Mouse (Mus musculus): Measurements from ENCODE around the gene Rabggta.
"Not testable (repeated sequence)": the region's sequence is repeated elsewhere in the genome, so short reads cannot be mapped to it uniquely, and the experiment has no call there.

Rabggta gene

GRCm38 (mm10) chr14:55721700-55722437 is at the start of gene Rabggta:
Gene Rabggta (minus strand): TSS chr14:55722263.
- peak; percentile 87 for DNase-seq (ENCODE audit: low read depth)

GRCm38 (mm10) chr14:55769087-55769703 is 47.1 kb upstream of the Rabggta start:
- DNase-seq (ENCODE audit: low read depth), result no peak

- no peak for DNase-seq (ENCODE audit: low read depth)
Observed at GRCm38 (mm10) chr14:55768555-55768954, 46.5 kb upstream of the Rabggta start.

GRCm38 (mm10) chr14:55767519-55768414 is 45.7 kb upstream of the Rabggta start:
- no peak for DNase-seq (ENCODE audit: low read depth)

GRCm38 (mm10) chr14:55765696-55766095 is 43.6 kb upstream of the Rabggta start, which contains the start of gene Ltb4r1:
Gene Ltb4r1 (plus strand): TSS chr14:55765962.
- no peak for DNase-seq (ENCODE audit: low read depth)

GRCm38 (mm10) chr14:55763166-55763565 is 41.1 kb upstream of the Rabggta start:
- DNase-seq (ENCODE audit: low read depth), result no peak

- no peak for DNase-seq (ENCODE audit: low read depth)
Observed at GRCm38 (mm10) chr14:55762001-55762821, 40.1 kb upstream of the Rabggta start.

GRCm38 (mm10) chr14:55761163-55761562 is 39.1 kb upstream of the Rabggta start, which contains the start of gene Ltb4r2:
Gene Ltb4r2 (plus strand): TSS chr14:55761428.
- DNase-seq (ENCODE audit: low read depth), result no peak

GRCm38 (mm10) chr14:55760156-55760555 is 38.1 kb upstream of the Rabggta start:
- not testable (repeated sequence) for DNase-seq (ENCODE audit: low read depth)

- DNase-seq (ENCODE audit: low read depth), result no peak
Observed at GRCm38 (mm10) chr14:55758363-55758784, 36.3 kb upstream of the Rabggta start, which contains the start of gene Cideb. Gene Cideb (minus strand): TSS chr14:55758458.

- DNase-seq (ENCODE audit: low read depth), result no peak
Observed at GRCm38 (mm10) chr14:55757566-55757965, 35.5 kb upstream of the Rabggta start.

GRCm38 (mm10) chr14:55747051-55747847 is 25.2 kb upstream of the Rabggta start:
- DNase-seq (ENCODE audit: low read depth), result no peak

- no peak for DNase-seq (ENCODE audit: low read depth)
Observed at GRCm38 (mm10) chr14:55745861-55746237, 23.8 kb upstream of the Rabggta start.

- DNase-seq (ENCODE audit: low read depth), result peak; percentile 74
Observed at GRCm38 (mm10) chr14:55745180-55745860, 23.3 kb upstream of the Rabggta start, which contains the start of the genes Dhrs1 and Nop9. Gene Dhrs1 (minus strand): TSS chr14:55745690. Gene Nop9 (plus strand): TSS chr14:55745693.

GRCm38 (mm10) chr14:55743711-55744110 is 21.6 kb upstream of the Rabggta start:
- peak; percentile 85 for DNase-seq (ENCODE audit: low read depth)

GRCm38 (mm10) chr14:55737086-55737687 is 15.1 kb upstream of the Rabggta start:
- no peak for DNase-seq (ENCODE audit: low read depth)

GRCm38 (mm10) chr14:55735758-55736157 is 13.7 kb upstream of the Rabggta start:
- DNase-seq (ENCODE audit: low read depth), result no peak

GRCm38 (mm10) chr14:55735334-55735733 is 13.3 kb upstream of the Rabggta start:
- no peak for DNase-seq (ENCODE audit: low read depth)

- DNase-seq (ENCODE audit: low read depth), result no peak
Observed at GRCm38 (mm10) chr14:55734869-55735268, 12.8 kb upstream of the Rabggta start.

Measured in c-Kit-positive CD71-negative TER-119-negative erythroid progenitor cells, embryonic 14.5 days (primary cell).